Mouse (Mus musculus) E14TG2a.4 (cell line): ENCODE results near the gene Rint1.
A peak's percentile ranks its signal among the peaks of the same experiment; 100 is the strongest.

Experiments used
- H3K27me3 ChIP-seq: 2 replicates; pipeline ENCODE4 v1.6.1; 2014; ENCODE audit warnings: low read length, control low read depth; ENCODE audit not compliant: insufficient read depth
- H3K36me3 ChIP-seq: 2 replicates; pipeline ENCODE4 v1.6.1; 2014; ENCODE audit warnings: low read length, control low read depth; ENCODE audit not compliant: insufficient read depth
- H3K4me1 ChIP-seq: replicated peaks from 2 replicates; pipeline ENCODE4 v1.6.1; 2014; ENCODE audit warnings: low read depth, low read length, control low read depth
- H3K4me3 ChIP-seq: replicated peaks from 2 replicates; pipeline ENCODE4 v1.5.1; 2014; ENCODE audit warnings: mild to moderate bottlenecking, low read length
- H3K9me3 ChIP-seq: 2 replicates; pipeline ENCODE4 v1.6.1; 2014; ENCODE audit warnings: low read length, control low read depth
- CTCF ChIP-seq: conservative IDR thresholded peaks from 2 replicates; pipeline ENCODE4 v1.5.1; 2014; ENCODE audit warnings: low read length
- NANOG ChIP-seq: IDR thresholded peaks from 2 replicates; pipeline ENCODE4 v1.6.1; 2014; ENCODE audit warnings: borderline replicate concordance, low read length, mixed read lengths
- POU5F1 ChIP-seq: IDR thresholded peaks from 2 replicates; pipeline ENCODE4 v1.6.1; 2014; ENCODE audit warnings: low read length, borderline replicate concordance

The Rint1 gene

GRCm38 (mm10) chr5:23774186-23774585 is 13.3 kb upstream of the Rint1 start:
- no peaks in the 10 kb centered on the region for H3K27me3 ChIP-seq
- TF ChIP-seq CTCF (no peak), NANOG (no peak), POU5F1 (no peak)
- peaks cover 57% of the 10 kb centered on the region for H3K36me3 ChIP-seq
- no peaks in the 10 kb centered on the region for H3K9me3 ChIP-seq
- peaks cover 20% of the 10 kb centered on the region for H3K4me1 ChIP-seq
- H3K4me3 ChIP-seq, result no peak overlapping the region

GRCm38 (mm10) chr5:23780516-23780915 is 7.0 kb upstream of the Rint1 start:
- H3K36me3 ChIP-seq, result peaks cover 21% of the 10 kb centered on the region
- H3K4me3 ChIP-seq, result no peak overlapping the region
- no peaks in the 10 kb centered on the region for H3K9me3 ChIP-seq
- peaks cover 27% of the 10 kb centered on the region for H3K4me1 ChIP-seq
- TF ChIP-seq POU5F1 (no peak), CTCF (peak; percentile 43)
- peaks cover 3% of the 10 kb centered on the region; the same call in 1 of the 2 replicates for H3K27me3 ChIP-seq

DNA sequence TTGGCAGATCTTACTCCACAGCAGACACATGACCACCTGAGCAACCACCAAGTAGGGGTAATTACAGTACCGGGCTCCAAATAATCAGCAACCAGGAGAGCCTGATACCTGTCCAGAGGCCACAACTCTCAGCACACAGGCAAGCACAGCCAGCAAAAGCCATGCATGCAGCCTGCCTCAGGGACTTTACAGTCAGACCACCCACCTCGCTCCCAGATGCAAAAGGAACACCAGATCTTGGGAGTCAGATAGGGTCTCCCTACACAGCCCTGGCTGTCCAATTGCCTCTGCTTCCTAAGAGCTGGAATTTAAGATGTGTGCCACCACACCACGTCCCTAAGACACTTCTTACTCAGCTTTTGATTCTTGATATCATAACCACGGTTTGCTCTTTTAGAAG is 6.3 kb upstream of the Rint1 start:
- TF ChIP-seq POU5F1 (no peak), NANOG (no peak), CTCF (no peak)
- H3K9me3 ChIP-seq, result no peaks in the 10 kb centered on the region
- H3K36me3 ChIP-seq, result peaks cover 15% of the 10 kb centered on the region
- no peak overlapping the region for H3K4me3 ChIP-seq
- H3K27me3 ChIP-seq, result peaks cover 3% of the 10 kb centered on the region; the same call in 1 of the 2 replicates
- peaks cover 27% of the 10 kb centered on the region for H3K4me1 ChIP-seq

- Histone ChIP-seq H3K36me3 (peaks cover 10% of the 10 kb centered on the region), H3K9me3 (no peaks in the 10 kb centered on the region), H3K27me3 (peaks cover 3% of the 10 kb centered on the region; the same call in 1 of the 2 replicates), H3K4me1 (peaks cover 30% of the 10 kb centered on the region), H3K4me3 (peak overlapping the region; percentile 96)
- TF ChIP-seq POU5F1, result no peak
- no peak for TF ChIP-seq CTCF
- no peak for TF ChIP-seq NANOG
Measured at GRCm38 (mm10) chr5:23782051-23782810, 5.3 kb upstream of the Rint1 start.

- peaks cover 3% of the 10 kb centered on the region; the same call in 1 of the 2 replicates for H3K27me3 ChIP-seq
- H3K4me1 ChIP-seq, result peaks cover 34% of the 10 kb centered on the region
- peak within 1 kb of the TSS; percentile 96 for H3K4me3 ChIP-seq
- H3K9me3 ChIP-seq, result no peaks in the 10 kb centered on the region
- peaks cover 2% of the 10 kb centered on the region for H3K36me3 ChIP-seq
- TF ChIP-seq NANOG (no peak), CTCF (no peak), POU5F1 (no peak)
Measured at GRCm38 (mm10) chr5:23782931-23783877, 4.3 kb upstream of the Rint1 start, which contains the start of gene Pus7. Gene Pus7, minus strand, starts transcription at chr5:23783711.

DNA sequence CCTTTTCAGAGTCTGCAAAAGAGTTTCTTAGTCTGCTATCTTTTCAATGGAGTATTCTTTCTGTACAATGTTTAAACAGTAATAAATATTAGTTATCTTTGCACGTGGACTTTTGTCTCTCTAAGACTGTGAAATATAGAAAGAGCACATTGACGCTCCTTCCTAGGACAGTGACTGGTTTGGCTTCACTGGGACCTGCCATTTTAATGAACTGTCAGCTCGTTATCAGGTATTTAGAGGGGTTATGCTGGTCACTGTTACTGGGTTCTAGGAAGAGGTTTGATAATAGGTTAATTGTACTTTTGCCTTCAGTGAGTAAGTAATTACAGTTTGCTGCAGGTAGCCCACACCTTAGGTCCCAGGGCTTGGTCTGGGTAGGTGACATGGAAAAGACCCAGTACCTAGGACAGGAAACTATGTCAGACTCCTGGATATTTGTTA is 899 bp downstream of the Rint1 start:
- H3K36me3 ChIP-seq, result peaks cover 9% of the 10 kb centered on the region
- TF ChIP-seq NANOG, result no peak
- no peak for TF ChIP-seq POU5F1
- TF ChIP-seq CTCF, result no peak

GRCm38 (mm10) chr5:23789078-23789612 is 1.6 kb downstream of the Rint1 start:
- TF ChIP-seq CTCF (0 out of 2 replicates have a peak, but pooled peaks have one; percentile 8), NANOG (no peak)
- no peaks in the 10 kb centered on the region for H3K9me3 ChIP-seq
- H3K27me3 ChIP-seq, result no peaks in the 10 kb centered on the region
- H3K4me3 ChIP-seq, result no peak overlapping the region
- peaks cover 12% of the 10 kb centered on the region for H3K4me1 ChIP-seq
- peaks cover 12% of the 10 kb centered on the region for H3K36me3 ChIP-seq

More for the DNA sequence above, 899 bp downstream of the Rint1 start:
- Histone ChIP-seq H3K9me3 (no peaks in the 10 kb centered on the region), H3K4me1 (peaks cover 17% of the 10 kb centered on the region), H3K27me3 (no peaks in the 10 kb centered on the region), H3K4me3 (peak overlapping the region; percentile 89)

GRCm38 (mm10) chr5:23792726-23793125 is 5.2 kb downstream of the Rint1 start:
- Histone ChIP-seq H3K4me3 (no peak overlapping the region), H3K36me3 (peaks cover 44% of the 10 kb centered on the region), H3K4me1 (peaks cover 8% of the 10 kb centered on the region), H3K9me3 (no peaks in the 10 kb centered on the region), H3K27me3 (no peaks in the 10 kb centered on the region)
- TF ChIP-seq CTCF (no peak), NANOG (no peak), POU5F1 (no peak)
